Mouse (Mus musculus) embryo, embryonic 10.5 days (tissue): ENCODE results near the gene Dner.
A peak's percentile ranks its signal among the peaks of the same experiment; 100 is the strongest.

Source experiments
- DNase-seq: peaks from one replicate; pipeline ENCODE4 v3.0.0-alpha.2; 2015; ENCODE audit warnings: low spot score

Gene Dner

DNA sequence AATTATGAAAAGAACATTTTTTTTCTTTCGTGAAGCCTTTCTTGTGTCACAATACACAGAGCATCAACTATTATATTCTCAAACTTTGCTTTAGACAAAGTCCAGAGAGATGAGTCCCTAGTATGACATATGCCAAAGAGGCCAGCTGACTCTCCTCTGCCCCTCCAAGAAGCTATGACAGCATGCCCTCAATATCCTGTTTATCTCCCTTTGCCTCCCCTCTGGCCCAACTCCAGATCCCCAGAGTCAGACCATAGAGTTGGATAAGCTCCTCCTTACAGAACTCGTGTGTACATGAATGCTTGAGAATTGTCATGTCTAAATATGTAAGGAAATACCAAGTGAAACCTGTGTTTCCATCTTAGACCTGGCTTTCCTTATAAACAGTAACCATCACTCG is 170.5 kb downstream of the Dner start:
- no peak for DNase-seq

DNA sequence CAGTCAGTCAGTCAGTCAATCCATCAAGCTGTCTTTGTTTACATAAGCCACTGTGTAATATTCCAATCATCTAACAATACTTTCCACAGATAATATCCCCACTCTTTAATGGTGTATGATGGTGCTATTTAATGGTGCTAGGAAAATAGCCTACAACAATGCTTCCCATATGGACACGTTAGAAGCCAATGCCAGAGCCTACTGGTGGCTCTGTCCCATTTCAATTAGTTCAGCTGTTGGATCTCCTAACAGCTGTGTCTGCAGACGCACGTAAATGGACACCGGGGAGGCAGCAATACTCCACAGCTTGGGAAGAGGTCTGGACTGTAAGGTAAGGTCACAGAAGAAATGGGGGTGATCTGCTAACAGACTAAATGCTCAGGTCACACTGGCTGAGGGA is 171.6 kb downstream of the Dner start:
- no peak for DNase-seq

DNA sequence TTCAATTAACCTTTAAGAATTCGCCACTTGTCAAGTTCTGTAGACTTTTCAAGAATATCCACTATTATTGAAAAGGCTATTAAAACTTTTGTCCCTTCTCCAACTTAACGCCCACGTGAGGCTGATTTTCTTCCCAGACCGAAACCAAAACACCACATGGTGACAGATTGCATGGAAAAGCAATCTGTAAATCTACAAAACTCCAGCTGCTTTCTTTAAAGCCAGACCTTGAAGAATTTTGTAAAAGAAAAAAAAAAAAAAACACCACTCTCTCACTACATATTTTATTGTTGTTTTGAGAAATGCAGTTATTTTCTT is 173.1 kb downstream of the Dner start:
- DNase-seq = peak; percentile 14

DNA sequence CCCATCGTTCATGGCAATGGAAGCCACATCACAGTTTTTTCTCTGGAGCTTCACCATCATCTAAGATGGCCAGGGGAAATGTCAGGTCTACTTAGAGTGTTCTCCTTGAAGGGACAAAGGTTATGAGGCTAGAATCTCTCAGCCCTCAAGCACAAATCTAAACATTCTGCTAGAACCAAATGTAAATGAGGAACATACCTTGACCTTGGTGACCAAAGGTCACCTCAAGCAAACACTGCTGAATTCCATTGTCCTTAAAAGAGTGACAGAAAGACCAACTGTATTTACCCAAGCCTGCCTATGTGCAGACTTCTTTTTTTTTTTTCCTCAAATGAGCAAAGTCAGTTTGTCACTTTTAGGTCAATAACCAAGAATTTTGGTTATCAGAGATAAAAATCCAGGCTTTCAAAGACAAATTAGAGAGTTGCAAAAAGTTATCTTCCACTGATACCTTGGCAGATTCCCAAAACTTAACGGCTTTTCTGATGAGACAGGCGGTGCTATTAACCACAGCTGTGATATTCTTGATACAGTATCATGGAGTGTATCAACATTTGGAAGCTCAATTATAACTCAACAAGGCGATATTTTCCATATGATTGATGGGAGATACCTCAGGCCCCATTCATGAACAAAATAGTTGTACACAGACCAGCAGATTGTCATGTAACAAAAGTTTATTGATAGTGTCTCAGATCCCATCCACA is 173.6 kb downstream of the Dner start:
- peak; percentile 63 for DNase-seq

DNA sequence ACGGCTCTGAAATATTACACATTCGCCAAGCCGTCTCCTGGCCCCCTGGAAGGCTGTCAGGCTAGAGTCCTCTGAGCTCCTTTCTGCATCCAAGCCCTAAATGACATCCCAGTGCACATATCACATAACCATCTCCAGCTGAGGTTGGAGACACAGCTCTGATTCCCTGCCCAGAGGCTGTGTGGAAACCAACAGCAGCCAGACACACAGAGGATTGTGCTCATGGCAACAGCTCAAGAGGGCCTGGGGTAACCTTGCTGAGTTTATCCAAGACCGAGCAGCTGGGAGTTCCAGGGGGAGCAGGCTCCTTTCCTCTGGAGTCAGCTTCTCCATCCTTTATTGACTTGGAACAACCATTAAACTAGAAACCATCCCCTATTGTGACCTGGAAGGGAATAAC is 177.7 kb downstream of the Dner start:
- no peak for DNase-seq

DNA sequence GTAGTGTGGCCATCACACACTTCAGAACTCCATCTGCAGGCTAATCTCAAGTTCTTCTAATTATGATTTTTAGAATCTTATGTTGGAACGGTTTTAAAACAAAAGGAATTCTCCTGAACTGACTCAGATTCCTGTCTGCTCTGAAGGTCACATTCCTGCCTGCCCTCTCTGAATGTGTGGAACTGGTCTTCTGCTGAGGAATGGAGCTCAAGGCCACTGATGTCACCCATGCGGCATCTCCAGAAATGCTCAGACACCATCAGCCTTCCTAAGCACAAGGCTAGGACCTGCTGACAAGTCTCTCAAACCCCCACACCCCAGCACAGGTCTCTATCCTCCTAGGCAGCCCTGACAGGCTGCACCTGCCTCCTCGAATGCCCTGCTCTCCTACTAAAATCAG is 182.8 kb downstream of the Dner start:
- DNase-seq = no peak

DNA sequence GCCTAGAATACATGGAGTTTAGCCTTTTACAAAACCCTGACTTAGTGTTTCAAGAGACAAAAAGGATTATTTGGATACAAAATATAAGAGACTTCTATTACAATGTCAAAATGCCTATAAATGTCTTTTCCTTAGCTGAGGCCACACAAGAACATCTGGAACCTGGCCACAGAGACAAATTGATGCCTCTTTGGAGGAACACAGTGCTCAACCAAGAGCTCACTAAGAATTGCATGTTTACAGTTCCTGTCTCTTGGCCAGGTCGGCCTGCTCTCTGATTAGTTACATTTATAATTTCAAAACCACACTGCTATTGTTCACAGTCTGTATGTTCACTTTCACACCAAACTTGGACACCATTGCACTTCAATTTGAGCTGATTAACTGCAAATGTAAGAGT is 187.5 kb downstream of the Dner start:
- no peak for DNase-seq

DNA sequence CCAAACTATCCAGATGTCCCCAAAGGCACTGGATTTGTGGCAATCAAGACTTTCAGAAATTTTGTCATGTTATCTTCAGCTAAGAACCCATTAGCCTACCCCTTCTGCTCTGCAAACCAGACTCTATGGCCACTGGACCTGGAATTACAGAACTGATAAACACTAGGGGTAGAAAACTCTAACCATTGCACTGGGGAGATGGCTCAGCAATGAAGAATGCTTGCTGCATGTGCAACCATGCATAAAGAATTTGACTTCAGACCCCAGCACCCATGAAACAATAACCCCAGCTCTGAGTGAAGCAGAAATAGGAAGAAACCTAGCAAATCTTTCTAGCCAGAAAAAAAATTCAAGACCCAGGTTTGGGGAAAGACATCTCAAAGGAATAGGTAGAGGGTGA is 188.5 kb downstream of the Dner start:
- DNase-seq = no peak

DNA sequence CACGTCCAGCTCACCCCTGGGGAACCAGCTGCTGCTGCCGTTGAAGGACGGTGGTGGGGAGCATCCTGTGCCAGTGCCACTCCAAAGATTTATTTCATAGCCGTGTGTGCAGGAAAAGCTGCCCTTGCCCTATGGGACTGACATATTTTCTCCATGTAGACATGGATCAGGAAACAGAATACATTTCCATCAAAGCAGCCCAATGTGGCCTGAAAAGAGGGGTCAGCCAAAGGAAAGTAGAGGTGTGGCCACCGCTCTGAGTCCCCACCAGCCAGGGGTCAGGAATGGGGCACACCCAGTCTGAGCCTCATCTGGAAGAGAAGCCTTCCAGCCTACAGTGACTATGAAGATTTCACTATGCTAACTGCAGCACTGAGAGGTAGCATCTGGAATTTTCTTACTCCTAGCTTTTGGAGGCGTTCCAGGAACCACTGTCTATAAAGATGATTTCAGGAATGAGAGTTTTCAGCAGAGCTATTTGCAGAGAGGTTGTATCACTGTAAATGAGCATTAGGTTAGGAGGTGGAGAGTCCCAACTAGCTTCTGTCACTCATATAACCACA is 189.0 kb downstream of the Dner start:
- peak; percentile 13 for DNase-seq

DNA sequence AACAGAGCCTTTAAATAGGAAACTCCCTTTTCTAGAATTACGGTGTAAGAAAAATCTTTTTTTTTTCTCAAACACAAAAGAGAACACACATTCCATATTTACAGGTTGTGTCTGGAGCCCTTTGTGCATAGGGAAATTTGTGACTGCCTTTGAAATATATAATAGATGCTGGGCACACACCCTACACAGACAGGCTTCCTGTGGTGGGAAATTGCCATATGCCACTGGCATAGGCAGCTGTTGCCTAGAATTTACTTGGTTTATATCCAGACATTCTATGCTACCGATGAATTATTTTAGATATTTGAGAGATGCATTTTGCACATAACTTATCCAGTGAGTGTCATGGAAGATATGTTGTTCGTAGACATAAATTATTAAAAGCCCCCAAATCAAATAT is 195.3 kb downstream of the Dner start:
- DNase-seq = no peak

DNA sequence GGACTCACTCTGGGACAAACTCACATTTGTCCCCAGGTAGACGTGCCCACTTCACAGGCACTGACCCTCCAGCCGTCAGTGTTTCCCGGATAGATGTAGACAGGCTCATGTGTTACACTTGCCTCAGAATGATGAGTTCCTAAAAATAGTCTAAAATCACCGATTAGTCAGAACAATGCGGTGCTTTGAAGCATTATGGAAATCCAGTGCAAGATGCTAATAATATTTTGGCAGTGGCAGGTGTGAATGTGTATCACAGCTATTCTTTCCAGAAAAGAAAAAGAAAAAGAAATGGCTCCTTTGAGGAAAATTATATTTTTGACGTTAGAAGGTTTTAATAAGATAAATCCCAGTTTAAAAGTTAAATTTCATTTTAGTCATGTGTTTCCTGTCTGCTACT is 204.3 kb downstream of the Dner start:
- no peak for DNase-seq

DNA sequence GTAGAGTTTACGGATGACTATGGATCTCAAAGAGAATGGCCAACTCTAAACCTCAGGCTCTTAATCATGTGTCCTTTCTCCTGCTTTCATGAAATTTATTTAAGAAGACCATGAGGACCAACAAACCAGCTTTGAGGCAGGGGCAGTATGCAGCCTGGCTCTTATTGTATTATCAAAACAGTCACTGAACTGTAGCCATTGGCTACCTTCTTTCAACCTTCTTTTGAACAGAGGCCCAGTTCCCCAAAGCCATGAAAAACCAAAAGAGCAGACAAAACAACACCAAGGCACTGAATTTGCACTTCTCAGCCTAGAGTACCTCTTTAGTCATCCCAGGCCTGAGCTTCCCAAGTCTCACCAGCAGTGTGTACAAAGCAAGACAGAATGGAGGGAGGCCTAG is 207.5 kb downstream of the Dner start:
- no peak for DNase-seq

DNA sequence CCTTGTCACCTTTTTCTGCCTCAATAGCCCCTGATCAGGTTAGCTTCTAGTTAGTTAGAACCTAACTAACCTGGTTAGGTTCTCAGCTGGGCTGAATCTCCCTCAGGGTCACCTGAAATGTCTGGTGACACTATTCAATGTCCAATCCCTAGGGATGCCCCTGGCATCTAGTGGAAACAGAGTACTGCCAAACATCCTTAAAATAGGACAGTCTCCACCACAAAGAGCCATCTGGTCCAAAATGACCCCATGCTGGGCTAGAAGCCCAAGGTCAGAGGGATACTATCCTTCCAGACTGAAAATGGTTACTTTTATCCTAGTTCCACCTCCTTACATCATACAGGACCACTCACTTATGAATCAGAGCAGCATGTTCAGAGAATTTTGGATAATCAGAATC is 211.0 kb downstream of the Dner start:
- DNase-seq = no peak

DNA sequence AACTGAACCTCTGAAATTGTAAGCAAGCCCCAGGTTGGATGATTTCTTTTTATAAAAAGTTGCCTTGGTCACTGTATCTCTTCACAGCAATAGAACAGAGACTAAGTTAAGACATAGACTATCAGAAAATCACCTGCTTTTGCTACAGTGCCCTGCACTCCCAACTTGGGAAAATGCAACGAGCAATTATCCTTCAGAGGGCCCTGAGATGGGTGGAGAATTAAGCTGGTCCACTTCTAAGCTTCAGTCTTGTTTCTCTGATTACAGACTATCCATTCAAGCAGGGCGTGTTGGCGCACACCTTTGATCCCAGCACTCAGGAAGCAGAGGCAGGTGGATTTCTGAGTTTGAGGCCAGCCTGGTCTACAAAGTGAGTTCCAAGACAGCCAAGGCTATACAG is 211.4 kb downstream of the Dner start:
- no peak for DNase-seq

DNA sequence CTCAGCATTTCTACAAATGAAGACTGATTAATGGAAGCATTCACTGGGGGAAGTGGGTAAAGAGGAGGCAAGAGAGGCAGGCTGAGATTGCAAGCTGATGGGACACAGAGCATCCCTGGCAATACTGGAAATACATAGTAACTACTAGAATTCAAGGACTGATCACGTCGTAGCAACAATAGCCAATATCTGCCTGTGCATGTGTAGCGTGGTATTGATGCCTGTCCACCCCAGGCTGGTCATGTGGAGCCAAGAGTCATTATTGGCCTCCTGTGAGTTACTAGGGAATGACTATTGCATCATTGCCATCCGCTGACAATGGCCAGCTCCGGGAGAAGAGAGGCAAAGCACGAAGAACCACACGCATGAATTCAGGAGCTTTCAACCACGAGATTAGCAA is 216.0 kb downstream of the Dner start:
- DNase-seq = no peak

DNA sequence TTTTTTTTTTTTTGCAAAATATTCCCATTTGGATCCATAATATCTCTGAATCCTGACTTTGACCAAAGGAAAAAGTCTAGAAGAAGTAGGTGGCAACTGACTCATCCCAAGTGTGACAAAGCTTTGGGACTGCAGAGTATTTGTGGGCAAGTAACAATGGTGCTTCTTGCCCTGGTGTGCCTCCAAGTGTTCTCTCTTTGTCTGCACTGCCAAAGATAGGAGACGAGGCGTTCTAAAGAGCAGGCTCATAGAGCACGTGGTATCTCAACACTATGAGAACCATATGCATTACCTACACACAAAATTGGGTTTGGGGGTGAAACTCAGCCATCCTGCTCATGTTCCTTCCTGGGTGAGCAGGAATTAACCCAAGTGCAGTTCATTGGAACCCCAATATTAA is 221.7 kb downstream of the Dner start:
- no peak for DNase-seq

DNA sequence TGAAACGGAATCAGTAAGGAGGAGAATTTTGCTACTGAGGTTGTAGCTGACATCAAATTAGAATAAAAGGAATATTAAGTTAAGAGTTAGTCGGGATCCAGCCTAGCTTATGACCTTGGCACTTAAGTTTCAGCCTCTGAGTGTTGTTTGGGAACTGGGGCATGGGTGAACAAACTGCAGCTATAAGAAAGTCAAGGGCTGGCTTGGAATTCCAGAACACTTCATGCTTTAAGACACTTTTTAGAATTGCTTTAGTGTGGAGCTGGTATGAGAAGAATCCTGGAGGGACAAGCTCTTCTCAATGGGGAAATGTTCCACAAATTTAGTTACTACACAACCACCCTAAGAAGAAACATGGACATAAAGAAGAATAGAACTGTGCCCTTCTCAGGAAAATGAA is 223.8 kb downstream of the Dner start:
- DNase-seq = no peak

DNA sequence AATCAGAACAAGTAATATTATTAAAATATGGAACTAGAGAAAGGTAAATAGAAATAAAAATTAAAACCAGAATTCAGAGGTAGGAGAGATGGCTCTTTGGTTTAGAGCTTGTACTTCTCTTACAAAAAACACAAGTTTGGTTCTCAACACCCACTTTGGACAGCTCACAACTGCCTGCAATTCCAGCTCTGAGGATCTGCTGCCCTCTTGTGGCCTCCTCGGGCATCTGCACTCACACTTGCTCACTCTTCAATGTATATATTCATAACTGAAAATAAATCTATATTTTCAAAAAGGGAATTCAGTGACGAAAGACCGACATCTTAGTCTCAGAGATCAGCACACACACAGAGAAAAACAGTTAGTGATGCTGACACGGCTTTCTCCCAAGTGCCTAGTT is 225.7 kb downstream of the Dner start:
- DNase-seq = peak; percentile 22

DNA sequence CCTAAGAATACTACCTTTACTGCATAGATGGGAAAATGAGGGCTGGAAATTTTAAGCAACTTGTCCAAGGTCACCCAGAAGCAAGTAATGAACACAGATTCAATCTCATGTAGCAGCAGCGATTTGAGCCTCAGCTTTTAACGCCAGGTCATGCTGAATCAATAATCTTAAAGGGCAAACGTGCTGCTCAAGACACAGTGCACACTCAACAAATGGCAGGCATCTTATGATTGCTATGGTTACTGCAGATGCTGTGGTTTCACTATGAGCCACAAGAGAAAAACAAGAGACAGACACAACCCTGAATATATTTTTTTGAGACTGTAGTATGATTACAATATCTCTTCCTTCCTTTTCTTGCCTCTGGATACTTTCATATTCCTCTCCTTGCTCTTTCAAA is 228.4 kb downstream of the Dner start:
- no peak for DNase-seq

DNA sequence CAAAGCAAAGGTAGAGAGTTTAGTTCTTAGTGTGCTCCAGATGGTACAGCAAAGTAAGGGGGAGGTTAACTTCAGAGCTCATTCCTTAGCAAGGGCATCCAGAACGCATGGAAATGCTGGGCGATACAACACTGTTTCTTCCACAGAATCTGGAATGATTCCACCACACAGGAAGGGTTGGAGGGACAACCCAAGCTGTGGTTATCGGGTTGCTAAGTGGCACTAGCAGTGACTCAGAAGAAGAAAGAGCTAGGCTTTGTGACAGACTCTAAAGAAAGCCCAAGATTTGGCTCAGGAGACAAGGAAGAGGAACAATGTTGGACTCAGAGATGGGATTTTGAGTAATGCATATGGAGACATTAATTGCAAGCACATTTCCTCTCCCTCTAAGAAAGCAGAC is 231.3 kb downstream of the Dner start:
- no peak for DNase-seq

DNA sequence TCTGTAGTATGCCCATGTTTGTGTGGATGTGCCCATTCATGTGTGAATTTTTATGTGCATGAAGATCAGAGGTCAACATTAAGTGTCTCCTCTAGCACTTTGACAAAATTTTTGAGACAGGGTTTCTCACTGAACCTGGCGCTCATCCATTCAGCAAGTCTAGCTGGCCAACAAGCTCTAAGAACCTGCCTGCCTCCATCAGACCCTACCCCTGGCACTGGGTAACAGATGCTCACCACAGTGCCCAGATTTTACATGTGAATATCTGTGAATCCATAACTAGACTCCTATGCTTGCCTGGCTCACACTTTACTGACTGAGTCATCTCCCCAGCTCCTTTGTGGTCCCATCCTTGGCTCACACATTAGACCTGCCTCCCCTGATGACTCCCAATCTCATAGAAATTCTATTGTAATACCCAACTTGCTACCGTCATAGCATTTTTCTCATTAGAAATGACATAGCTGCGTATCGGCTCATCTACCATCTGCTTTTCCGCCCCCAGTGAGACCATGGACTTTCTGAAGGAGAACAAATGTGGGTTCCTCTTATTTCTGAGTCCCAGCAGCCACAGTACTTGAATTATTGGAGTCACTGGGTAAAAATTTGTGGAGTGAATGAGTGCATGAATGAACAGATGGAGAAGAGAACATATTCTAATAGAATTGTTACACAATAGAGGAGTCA is 231.9 kb downstream of the Dner start:
- no peak for DNase-seq

DNA sequence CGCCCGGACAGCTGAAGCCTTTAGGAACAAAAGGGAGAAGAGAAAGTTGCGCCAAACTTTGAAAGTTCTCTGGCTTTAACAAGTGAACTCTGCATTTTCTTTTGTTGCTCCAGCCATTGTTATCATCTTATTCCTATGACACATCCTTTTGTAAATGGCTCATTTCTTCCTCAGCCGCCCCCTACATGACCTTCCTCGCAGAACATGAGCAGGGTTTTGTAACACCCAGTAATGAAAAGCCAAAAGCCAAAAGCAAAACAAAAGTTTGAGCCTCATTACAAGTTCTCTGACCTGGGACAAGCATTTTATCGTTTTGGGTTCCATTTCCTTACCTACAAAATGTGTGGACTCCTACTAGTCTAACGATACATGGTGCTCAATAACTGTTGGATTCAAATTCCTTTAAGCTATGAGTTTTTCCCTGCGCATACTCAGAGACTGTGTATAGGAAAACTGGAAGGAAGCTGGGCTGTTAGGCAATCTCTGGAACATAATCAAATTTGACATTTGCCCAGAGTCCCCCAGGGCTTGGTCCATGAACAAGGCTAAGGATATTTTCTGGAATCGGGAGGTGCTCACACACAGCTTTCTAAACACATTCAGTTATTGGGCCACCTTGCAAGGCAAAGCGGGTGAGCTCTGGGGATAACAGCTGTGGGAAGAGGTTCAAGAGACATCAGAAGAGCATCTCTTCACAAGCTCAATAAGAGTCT is 246.3 kb downstream of the Dner start:
- no peak for DNase-seq

DNA sequence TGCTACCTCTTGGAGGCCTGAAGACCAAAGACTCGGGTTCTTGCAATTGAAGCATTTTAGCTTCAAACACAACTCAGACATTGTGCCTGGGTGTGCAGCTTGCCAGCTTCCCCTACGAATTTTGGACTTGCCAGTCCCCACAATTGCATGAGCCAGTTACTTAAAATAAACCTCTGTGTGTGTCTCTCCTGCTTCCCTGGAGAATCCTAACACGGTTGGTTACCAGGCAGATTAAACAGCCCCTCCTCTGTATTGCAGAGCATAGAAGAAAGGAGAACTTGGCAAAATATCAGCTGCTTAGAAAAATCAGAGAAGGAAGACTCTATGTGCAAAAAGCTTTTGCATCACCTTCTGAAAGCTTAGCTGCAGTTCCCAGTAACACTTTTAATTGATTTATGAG is 252.4 kb downstream of the Dner start:
- no peak for DNase-seq
